In the genomic region with DNA sequence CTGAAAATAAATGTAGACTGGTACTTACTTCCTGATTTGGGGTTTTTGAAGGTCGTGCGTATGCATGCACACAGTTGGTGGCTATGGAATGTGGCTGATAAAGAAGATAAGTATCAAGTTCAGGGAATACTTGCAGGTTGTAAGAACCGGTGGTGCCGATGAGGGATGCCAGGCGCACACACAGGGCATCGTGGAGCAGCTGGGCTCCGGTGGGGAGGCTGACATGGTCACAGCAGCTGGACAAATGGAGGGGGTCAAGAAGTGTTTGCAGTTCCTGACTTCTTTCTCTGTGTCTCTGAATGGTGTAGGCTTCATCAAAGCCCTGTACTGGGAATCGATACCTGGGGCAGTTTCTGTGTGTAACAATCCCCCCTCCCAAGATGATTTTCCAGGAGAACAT, we compare ENCODE assay signal across 19 mouse cellular contexts. TPM values are rescaled to one million over a fixed set of nuclear protein-coding genes. Genes with fewer than 3 reads are reported as not detected.
DNase-seq lines count a peak whose midpoint lies in the region; ATAC-seq and TF ChIP-seq lines count a peak whose summit lies in the region.
"Had no signal": no experiment of that assay in that cellular context is flagged by ENCODE, and none has a peak within 500 bp of the region (broad histone marks: within the 10 kb centered on the region; RNA-seq: fewer than 3 reads in every experiment).

No protein-coding gene starts in this region.

- TF ChIP-seq POLR2A in bone marrow, adult 2 months (IDR thresholded peaks at IDR 0.05; ENCODE audit: borderline replicate concordance, control insufficient read depth, low read depth, low read length), result no peak
- TF ChIP-seq POLR2A in myocyte (IDR thresholded peaks at IDR 0.05; ENCODE audit: insufficient read length, low read depth), result no peak

- 0 out of 2 replicates have a peak, but pooled peaks have one; percentile 33 for ATAC-seq in kidney, embryonic 15.5 days (replicated peaks; ENCODE audit: low FRiP score)
- ATAC-seq in granulocyte monocyte progenitor cell, adult 5-6 weeks (replicated peaks; ENCODE audit: poor library complexity, severe bottlenecking), result peak; percentile 15
- ATAC-seq: forebrain, embryonic 13.5 days; forebrain, postnatal 0 days had no signal

- H3K4me3 ChIP-seq in kidney, embryonic 15.5 days (replicated peaks), result no peak overlapping the region
- no peak overlapping the region for H3K4me3 ChIP-seq in bone marrow, adult 2 months (replicated peaks; ENCODE audit: control insufficient read depth, low read depth, low read length)
- H3K4me3 ChIP-seq in myocyte, result no peak overlapping the region
- H3K4me3 ChIP-seq: embryonic facial prominence, embryonic 10.5 days; forebrain, embryonic 13.5 days; heart, embryonic 12.5 days; hindbrain, embryonic 10.5 days; hindbrain, embryonic 15.5 days had no signal

- H3K27ac ChIP-seq in kidney, embryonic 15.5 days, result no peak overlapping the region
- peak overlapping the region; percentile 75 for H3K27ac ChIP-seq in bone marrow, adult 2 months (ENCODE audit: control insufficient read depth, insufficient read depth, low read depth, low read length, poor library complexity)
- H3K27ac ChIP-seq: embryonic facial prominence, embryonic 10.5 days; forebrain, embryonic 13.5 days; hindbrain, embryonic 15.5 days had no signal

- H3ac ChIP-seq in myocyte (ENCODE audit: control insufficient read depth, insufficient read length), result no peak overlapping the region

- no peaks in the 10 kb centered on the region for H3K36me3 ChIP-seq in kidney, embryonic 15.5 days
- H3K36me3 ChIP-seq in myocyte (ENCODE audit: control insufficient read depth, insufficient read depth), result no peaks in the 10 kb centered on the region
- H3K36me3 ChIP-seq: embryonic facial prominence, embryonic 10.5 days; heart, embryonic 12.5 days; hindbrain, embryonic 10.5 days; hindbrain, embryonic 15.5 days had no signal

- no peak for TF ChIP-seq CTCF in bone marrow, adult 2 months (IDR thresholded peaks at IDR 0.05; ENCODE audit: control insufficient read depth, insufficient read depth, low read length)

- 57% methylated on average over 8 of the region's 8 CpGs for WGBS in kidney, embryonic 15.5 days
- 32% methylated on average over 8 of the region's 8 CpGs for WGBS in bone marrow, adult 2 months

- peaks cover 12% of the 10 kb centered on the region; the same call in 1 of the 2 replicates for H3K4me1 ChIP-seq in kidney, embryonic 15.5 days
- H3K4me1 ChIP-seq in bone marrow, adult 2 months (ENCODE audit: control insufficient read depth, insufficient read depth, low read length), result peaks cover 13% of the 10 kb centered on the region

- H3K9me3 ChIP-seq in kidney, embryonic 15.5 days (replicated peaks), result no peaks in the 10 kb centered on the region
- H3K9me3 ChIP-seq: embryonic facial prominence, embryonic 10.5 days; forebrain, embryonic 13.5 days; heart, embryonic 12.5 days; hindbrain, embryonic 10.5 days; hindbrain, embryonic 15.5 days had no signal

- no peaks in the 10 kb centered on the region for H3K79me2 ChIP-seq in myocyte (ENCODE audit: control insufficient read depth, insufficient read depth)

- H3K4me2 ChIP-seq in kidney, embryonic 15.5 days, result no peak overlapping the region
- H3K4me2 ChIP-seq in myocyte (ENCODE audit: low read depth), result no peak overlapping the region
- H3K4me2 ChIP-seq: forebrain, embryonic 13.5 days; heart, embryonic 12.5 days; hindbrain, embryonic 15.5 days had no signal

- DNase-seq in kidney, postnatal 25 days, result no peak
- DNase-seq in cerebellum, adult 8-10 months, result no peak
- DNase-seq in retina, embryonic 14.5 days (ENCODE audit: low spot score), result no peak
- DNase-seq: adrenal gland, adult 8-10 months; adrenal gland, postnatal 36 days; cerebellum, adult 11-12 months; cerebellum, adult 9-11 months; cerebellum, postnatal 36 days; forebrain, postnatal 0 days; gastrocnemius, postnatal 14 days had no signal

- no peak overlapping the region for H3K9ac ChIP-seq in kidney, embryonic 15.5 days
- H3K9ac ChIP-seq: forebrain, embryonic 13.5 days; forebrain, postnatal 0 days; heart, embryonic 12.5 days; hindbrain, embryonic 15.5 days had no signal

- H3K27me3 ChIP-seq in kidney, embryonic 15.5 days, result 0 out of 2 replicates have a peak, but pooled peaks cover 3% of the 10 kb centered on the region
- peaks cover 5% of the 10 kb centered on the region for H3K27me3 ChIP-seq in myocyte (ENCODE audit: control insufficient read depth, insufficient read depth, insufficient read length)
- H3K27me3 ChIP-seq: forebrain, embryonic 13.5 days; heart, embryonic 12.5 days; hindbrain, embryonic 15.5 days had no signal

TF ChIP-seq in myocyte, 11 proteins besides CTCF, POLR2A, EP300 and RAD21:
- TF ChIP-seq MYOD1 (IDR thresholded peaks at IDR 0.05; ENCODE audit: control insufficient read depth in 1 of 3, insufficient read length in 2 of 3, low read depth in 2 of 3) (peak in 2 of 3 experiments; percentile 57 to 68), SRF (IDR thresholded peaks at IDR 0.05; ENCODE audit: control insufficient read depth, insufficient read length, low read depth) (no peak), POLR2AphosphoS2 (IDR thresholded peaks at IDR 0.05; ENCODE audit: insufficient read length, low read depth) (no peak), TCF3 (IDR thresholded peaks at IDR 0.05; ENCODE audit: insufficient read length, low read depth) (peak; percentile 28), MYOG (IDR thresholded peaks at IDR 0.05; ENCODE audit: control insufficient read depth in 1 of 3, insufficient read depth in 1 of 3, insufficient read length in 2 of 3, low read depth in 2 of 3) (peak in 2 of 3 experiments; percentile 74 to 89), REST (IDR thresholded peaks at IDR 0.05; ENCODE audit: insufficient read depth, insufficient read length) (no peak)

RNA-seq across cellular contexts. Expression of gene Zbtb18, which starts 49.1 kb away (rescaled TPM):
- 1.7 and 1.9 TPM in 2 replicates for polyA plus RNA-seq in kidney, embryonic 15.5 days (2015; fragmentation: Nextera tagmentation; extraction: Ambion mirVana)
- 14.3 and 17.9 TPM in 2 replicates for polyA plus RNA-seq in bone marrow, adult 2 months (2011; ENCODE audit: insufficient read depth, insufficient read length, low replicate concordance, missing spikeins)
- 62.5 and 64.3 TPM in 2 replicates for total RNA-seq in granulocyte monocyte progenitor cell, adult 5-6 weeks (2014; fragmentation: Nextera tagmentation)
- total RNA-seq in granulocyte monocyte progenitor cell, adult 5-6 weeks (2017), result 58.4 and 82.5 TPM in 2 replicates
- 54.3 TPM for polyA plus RNA-seq in myocyte (2012; fragmentation: generic; extraction: Trizol)
